Mouse (Mus musculus) CD4-positive naive resting alpha-beta T cell, adult 57 days (primary cell): Measurements from ENCODE around the gene Tab1. TPM values are rescaled to one million over a fixed set of nuclear protein-coding genes. Genes with fewer than 3 reads are reported as not detected.

Source experiments
- total RNA-seq: library from RNA; stranded (reverse); gene quantifications from one replicate; pipeline ENCODE4 v1.2.4, GENCODE M21; 2023

The Tab1 gene
- total RNA-seq = 22.7 TPM

DNA sequence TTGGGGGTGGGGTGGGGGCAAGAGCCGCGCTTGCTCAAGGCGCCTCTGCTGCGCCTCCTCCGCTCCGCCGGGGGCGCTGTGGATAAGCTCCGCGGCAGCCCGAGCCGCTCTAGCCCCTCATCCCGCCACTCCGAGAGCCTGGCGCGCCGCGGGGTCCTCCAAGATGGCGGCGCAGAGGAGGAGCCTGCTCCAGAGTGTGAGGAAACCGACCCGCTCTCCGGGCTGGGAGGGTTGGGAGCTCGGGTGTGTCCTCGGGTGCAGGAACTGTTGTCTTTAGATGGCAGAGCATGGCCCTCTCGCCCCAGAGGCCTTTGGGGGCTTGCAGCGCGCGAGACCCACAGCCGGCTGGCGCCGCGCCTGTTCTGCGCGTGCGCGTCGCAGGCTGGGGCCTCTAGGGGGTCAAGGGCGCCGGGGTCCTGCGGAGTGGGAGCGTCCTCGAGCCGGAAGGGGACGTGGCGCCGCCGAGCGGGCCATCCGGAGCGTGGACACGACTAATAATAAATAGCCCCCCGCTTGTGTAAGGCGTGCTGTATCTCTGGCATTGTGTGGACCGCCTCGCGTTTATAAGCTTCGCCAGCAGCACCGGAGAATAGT is at the start of gene Tab1:
Tab1 (plus strand) TSS at position 135 of the 594 bp plus-strand sequence.

DNA sequence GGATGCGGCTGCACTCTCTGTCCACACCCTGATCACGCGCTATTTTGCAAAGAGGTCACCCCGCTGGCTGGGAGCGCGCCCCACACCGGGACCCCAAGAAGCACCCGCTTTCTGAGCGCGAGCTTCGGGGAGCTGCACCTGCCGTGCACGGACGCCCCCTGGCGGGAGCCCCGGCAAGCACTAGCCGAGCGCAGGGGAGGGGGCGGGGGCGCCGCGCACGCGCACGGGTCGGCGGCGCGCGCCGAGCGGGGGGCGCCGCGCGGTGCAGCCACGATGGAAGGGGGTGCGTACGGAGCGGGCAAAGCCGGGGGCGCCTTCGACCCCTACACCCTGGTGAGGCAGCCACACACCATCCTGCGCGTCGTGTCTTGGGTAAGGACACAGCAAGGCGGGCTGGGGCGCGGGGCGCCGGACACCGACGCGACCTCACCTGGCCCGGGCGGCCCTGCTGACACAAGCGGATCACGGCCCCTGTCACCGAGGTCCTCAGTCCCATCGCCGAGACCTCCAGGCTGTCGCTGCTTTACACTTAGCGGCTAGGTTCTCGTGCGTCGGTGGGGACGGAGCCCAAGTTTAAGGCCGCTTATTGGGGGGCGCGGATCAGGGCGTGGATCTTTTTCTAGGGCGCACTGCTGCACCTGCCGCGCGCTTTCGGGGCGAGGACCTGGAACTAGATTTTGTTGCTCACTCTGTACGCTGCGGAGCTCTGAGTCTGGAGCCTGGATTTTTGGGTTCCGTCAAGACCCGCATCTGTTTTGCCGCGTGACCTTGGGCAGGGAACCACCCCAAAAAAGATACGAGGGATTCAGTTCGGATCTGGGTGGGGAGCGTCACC is 41.6 kb upstream of the Tab1 start, which contains the start of the genes Syngr1 and Rpl3:
Syngr1 (plus strand) TSS at position 214 of the 835 bp plus-strand sequence.
Rpl3 (minus strand) TSS at position 748 of the 835 bp plus-strand sequence.

DNA sequence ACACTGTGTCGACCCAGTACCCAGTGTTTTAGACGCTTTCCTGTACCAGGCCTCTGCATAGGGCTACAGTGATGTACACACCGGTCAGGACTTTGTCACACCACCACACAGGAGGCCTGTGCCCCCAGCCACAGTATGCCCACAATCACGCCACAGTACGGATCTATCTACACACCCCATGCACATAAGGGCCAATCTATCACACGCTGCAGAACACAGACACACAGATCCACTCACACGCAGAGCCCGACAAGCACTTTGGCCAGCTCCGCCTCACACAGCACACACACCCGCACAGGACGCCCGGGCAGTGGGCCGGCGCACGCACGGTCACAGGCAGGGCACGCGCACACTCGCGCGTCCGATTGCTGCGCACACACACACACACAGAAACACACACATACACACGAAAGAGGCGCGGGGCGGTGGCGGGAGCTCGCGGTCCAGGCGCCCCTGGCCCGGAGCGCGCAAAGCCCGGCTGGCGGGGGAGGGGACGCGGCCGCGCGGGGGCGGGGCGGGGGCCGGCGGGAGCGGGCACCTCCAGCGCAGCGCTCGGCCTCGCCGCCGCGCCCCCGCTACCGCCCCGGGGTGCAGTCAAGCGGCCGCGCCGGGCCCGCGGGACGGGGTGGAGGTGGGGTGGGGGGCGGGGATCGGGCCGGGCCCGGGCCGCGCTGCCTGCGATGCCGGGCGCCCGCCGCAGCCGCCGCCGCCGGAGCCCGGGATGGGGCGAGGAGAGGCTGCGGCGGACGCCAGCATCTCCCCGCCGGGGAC is 40.3 kb downstream of the Tab1 start, which contains the start of gene Mgat3:
Mgat3 (plus strand) TSS at position 721 of the 771 bp plus-strand sequence.

Other genes with a start within 250 kb of the Tab1 start
- 91.8 TPM for gene Apobec3, start 241.5 kb upstream of the Tab1 start, total RNA-seq
- 128 TPM for gene Cbx7, start 162.0 kb upstream of the Tab1 start, total RNA-seq
- gene Pdgfb, start 118.2 kb upstream of the Tab1 start, total RNA-seq = 1.7 TPM
- gene Syngr1, start 41.8 kb upstream of the Tab1 start, total RNA-seq = 0.18 TPM
- 1,364 TPM for gene Rpl3, start 41.3 kb upstream of the Tab1 start, total RNA-seq
- gene Mgat3, start 40.6 kb downstream of the Tab1 start, total RNA-seq = 0.33 TPM
- gene Mief1, start 100.9 kb downstream of the Tab1 start, total RNA-seq = 51.3 TPM
- gene AC140267.1, start 102.7 kb downstream of the Tab1 start, total RNA-seq = not detected
- gene Atf4, start 122.1 kb downstream of the Tab1 start, total RNA-seq = 379 TPM
- 29.4 TPM for gene Rps19bp1, start 131.2 kb downstream of the Tab1 start, total RNA-seq
- 2.7 TPM for gene Cacna1i, start 154.1 kb downstream of the Tab1 start, total RNA-seq